Mouse (Mus musculus): ENCODE data around the gene Ak9.

DNA sequence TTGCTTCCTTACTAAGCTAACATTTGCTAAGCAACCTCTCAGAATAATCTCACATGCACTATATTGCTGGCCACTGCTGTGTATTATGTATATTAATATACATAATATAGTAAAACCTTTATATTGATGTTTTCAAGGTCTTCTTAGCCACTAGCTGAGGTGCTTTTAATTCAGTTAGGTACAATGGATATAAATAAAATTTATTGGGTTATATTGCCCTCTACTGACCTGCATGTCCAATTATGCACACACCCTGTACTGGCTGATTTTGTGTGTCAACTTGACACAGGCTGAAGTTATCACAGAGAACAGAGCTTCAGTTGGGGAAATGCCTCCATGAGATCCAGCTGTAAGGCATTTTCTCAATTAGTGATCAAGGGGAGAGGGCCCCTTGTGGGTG, 41.9 kb upstream of the Ak9 start:
- TF ChIP-seq POLR2A (IDR thresholded peaks at IDR 0.05; ENCODE audit: borderline replicate concordance, extremely low read depth, insufficient read depth, insufficient read length, poor library complexity, severe bottlenecking) (no peak), CTCF (IDR thresholded peaks at IDR 0.05; ENCODE audit: borderline replicate concordance, extremely low read depth, insufficient read depth, insufficient read length) (no peak)
